Mouse (Mus musculus): Measurements from ENCODE around the gene Eml2. TPM values are rescaled to one million over a fixed set of nuclear protein-coding genes. Genes with fewer than 3 reads are reported as not detected.
A peak's percentile ranks its signal among the peaks of the same experiment; 100 is the strongest.

Gene Eml2
- total and polyA plus RNA-seq, 2 experiments from 2014 or later = 26.8 to 58.9 TPM

DNA sequence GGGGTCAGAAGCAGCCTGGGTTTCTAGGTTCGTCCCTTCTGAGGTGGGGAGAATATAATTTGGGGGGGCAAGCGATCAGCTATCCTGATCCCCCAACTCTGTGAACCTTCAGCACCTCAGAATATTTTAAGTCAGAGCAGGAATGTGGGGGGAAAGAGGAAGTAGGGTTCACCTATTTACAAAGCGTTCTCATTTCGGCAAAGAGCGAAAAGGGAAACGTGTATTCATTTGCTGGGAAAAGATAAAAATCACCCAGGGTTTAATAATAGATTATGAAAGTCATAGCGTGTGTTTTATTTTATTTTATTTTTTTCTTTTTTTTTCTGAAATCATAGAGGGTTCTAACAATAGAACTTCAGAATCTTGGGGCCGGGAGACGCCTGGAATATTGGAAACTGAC is 38.7 kb downstream of the Eml2 start:
- Histone ChIP-seq H3K27me3 (ENCODE audit: control insufficient read depth, insufficient read depth, low read length) (0 out of 2 replicates have a peak, but pooled peaks cover 3% of the 10 kb centered on the region), H3K9ac (replicated peaks; ENCODE audit: low read depth, low read length) (no peak overlapping the region), H3K27ac (ENCODE audit: low read depth) (no peak overlapping the region), H3K9me3 (replicated peaks; ENCODE audit: control insufficient read depth, low read length) (no peaks in the 10 kb centered on the region), H3K4me1 (ENCODE audit: control insufficient read depth, insufficient read depth) (0 out of 2 replicates have a peak, but pooled peaks cover 3% of the 10 kb centered on the region), H3K4me2 (ENCODE audit: low read depth, low read length) (peak overlapping the region; percentile 67; the same call in 1 of the 2 replicates), H3K36me3 (replicated peaks; ENCODE audit: control insufficient read depth, insufficient read depth, low read length) (no peaks in the 10 kb centered on the region), H3K4me3 (ENCODE audit: low read depth, low read length) (no peak overlapping the region)
- WGBS = 54% methylated on average over 9 of the region's 9 CpGs
- DNase-seq (ENCODE audit: low spot score) (no peak), ATAC-seq (ENCODE audit: insufficient read depth, low read depth) (no peak)
- TF ChIP-seq CTCF (IDR thresholded peaks at IDR 0.05; ENCODE audit: low read depth) (no peak), EP300 (IDR thresholded peaks at IDR 0.05; ENCODE audit: low read depth) (no peak)

DNA sequence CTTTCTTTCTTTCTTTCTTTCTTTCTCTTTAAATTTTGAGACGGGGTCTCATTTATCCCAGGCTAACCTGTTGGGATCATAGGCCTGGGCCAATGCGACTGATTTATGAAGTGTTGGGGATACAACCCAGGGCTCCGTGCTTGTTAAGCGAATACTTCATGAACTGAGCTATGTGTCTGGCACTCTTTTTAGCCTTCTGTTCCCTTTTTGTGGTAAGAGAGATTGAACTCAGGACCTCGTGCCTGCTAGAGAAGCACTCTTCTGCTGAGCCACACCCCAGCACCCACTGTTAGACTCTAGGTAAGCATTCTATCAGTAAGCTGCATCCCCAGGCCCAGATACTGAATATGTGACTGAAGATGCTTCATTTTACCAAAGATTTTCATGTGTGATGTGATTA is 41.3 kb downstream of the Eml2 start:
- Histone ChIP-seq H3K4me1 (ENCODE audit: control insufficient read depth, insufficient read depth) (no peaks in the 10 kb centered on the region), H3K27me3 (ENCODE audit: control insufficient read depth, insufficient read depth, low read length) (0 out of 2 replicates have a peak, but pooled peaks cover 3% of the 10 kb centered on the region), H3K9me3 (replicated peaks; ENCODE audit: control insufficient read depth, low read length) (no peaks in the 10 kb centered on the region), H3K4me3 (ENCODE audit: low read depth, low read length) (no peak overlapping the region), H3K4me2 (ENCODE audit: low read depth, low read length) (no peak overlapping the region), H3K27ac (ENCODE audit: low read depth) (no peak overlapping the region), H3K36me3 (replicated peaks; ENCODE audit: control insufficient read depth, insufficient read depth, low read length) (no peaks in the 10 kb centered on the region), H3K9ac (replicated peaks; ENCODE audit: low read depth, low read length) (no peak overlapping the region)
- WGBS = 51% methylated on average over 5 of the region's 5 CpGs
- DNase-seq (ENCODE audit: low spot score) = no peak
- no peak for TF ChIP-seq EP300 (IDR thresholded peaks at IDR 0.05; ENCODE audit: low read depth)
- no peak for TF ChIP-seq CTCF (IDR thresholded peaks at IDR 0.05; ENCODE audit: low read depth)
- ATAC-seq (ENCODE audit: insufficient read depth, low read depth) = no peak

DNA sequence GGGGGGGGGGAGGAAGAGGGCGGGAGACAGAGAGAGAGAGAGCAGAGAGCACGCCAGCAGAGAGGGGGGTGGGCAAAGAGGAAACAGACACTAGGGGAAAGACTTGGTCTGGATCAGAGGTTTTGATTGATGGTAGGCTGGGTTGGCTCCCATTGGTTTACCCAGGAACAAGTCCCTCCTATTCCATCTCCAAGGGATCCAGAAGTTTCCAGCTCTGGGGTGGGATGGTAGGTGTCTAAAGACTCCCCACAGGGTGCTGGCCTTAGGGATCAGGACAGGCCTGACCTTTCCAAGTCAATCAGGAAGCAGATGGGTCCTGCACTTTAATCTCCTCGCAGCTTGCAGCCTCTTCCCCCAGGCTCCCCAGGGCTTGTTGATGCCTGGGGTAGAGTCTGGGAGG is 41.7 kb downstream of the Eml2 start:
- no peaks in the 10 kb centered on the region for H3K4me1 ChIP-seq (ENCODE audit: control insufficient read depth, insufficient read depth)
- TF ChIP-seq CTCF (IDR thresholded peaks at IDR 0.05; ENCODE audit: low read depth) = no peak
- 0 out of 2 replicates have a peak, but pooled peaks have one; percentile 37 for TF ChIP-seq EP300 (IDR thresholded peaks at IDR 0.05; ENCODE audit: low read depth)
- no peaks in the 10 kb centered on the region for H3K9me3 ChIP-seq (replicated peaks; ENCODE audit: control insufficient read depth, low read length)
- peak; percentile 36 for DNase-seq (ENCODE audit: low spot score)
- H3K9ac ChIP-seq (replicated peaks; ENCODE audit: low read depth, low read length) = no peak overlapping the region
- no peak overlapping the region for H3K4me3 ChIP-seq (ENCODE audit: low read depth, low read length)
- 0% methylated on average over 3 of the region's 3 CpGs for WGBS
- H3K27me3 ChIP-seq (ENCODE audit: control insufficient read depth, insufficient read depth, low read length) = 0 out of 2 replicates have a peak, but pooled peaks cover 3% of the 10 kb centered on the region
- no peak overlapping the region for H3K27ac ChIP-seq (ENCODE audit: low read depth)
- H3K36me3 ChIP-seq (replicated peaks; ENCODE audit: control insufficient read depth, insufficient read depth, low read length) = 0 out of 2 replicates have a peak, but pooled peaks cover 4% of the 10 kb centered on the region
- H3K4me2 ChIP-seq (ENCODE audit: low read depth, low read length) = no peak overlapping the region
- peak; percentile 47 for ATAC-seq (ENCODE audit: insufficient read depth, low read depth)

- H3K27ac ChIP-seq (ENCODE audit: low read depth) = no peak overlapping the region
- peaks cover 11% of the 10 kb centered on the region; the same call in 1 of the 2 replicates for H3K36me3 ChIP-seq (replicated peaks; ENCODE audit: control insufficient read depth, insufficient read depth, low read length)
- TF ChIP-seq CTCF (IDR thresholded peaks at IDR 0.05; ENCODE audit: low read depth) (no peak), EP300 (IDR thresholded peaks at IDR 0.05; ENCODE audit: low read depth) (no peak)
- H3K9me3 ChIP-seq (replicated peaks; ENCODE audit: control insufficient read depth, low read length) = no peaks in the 10 kb centered on the region
- ATAC-seq (ENCODE audit: insufficient read depth, low read depth) = no peak
- 65% methylated on average over 3 of the region's 3 CpGs for WGBS
- no peak for DNase-seq (ENCODE audit: low spot score)
- no peak overlapping the region for H3K4me3 ChIP-seq (ENCODE audit: low read depth, low read length)
- H3K4me1 ChIP-seq (ENCODE audit: control insufficient read depth, insufficient read depth) = no peaks in the 10 kb centered on the region
- no peak overlapping the region for H3K9ac ChIP-seq (replicated peaks; ENCODE audit: low read depth, low read length)
- H3K27me3 ChIP-seq (ENCODE audit: control insufficient read depth, insufficient read depth, low read length) = 0 out of 2 replicates have a peak, but pooled peaks cover 3% of the 10 kb centered on the region
- H3K4me2 ChIP-seq (ENCODE audit: low read depth, low read length) = no peak overlapping the region
These were observed 43.8 kb downstream of the Eml2 start for GRCm38 (mm10) chr7:19220061-19220460.

DNA sequence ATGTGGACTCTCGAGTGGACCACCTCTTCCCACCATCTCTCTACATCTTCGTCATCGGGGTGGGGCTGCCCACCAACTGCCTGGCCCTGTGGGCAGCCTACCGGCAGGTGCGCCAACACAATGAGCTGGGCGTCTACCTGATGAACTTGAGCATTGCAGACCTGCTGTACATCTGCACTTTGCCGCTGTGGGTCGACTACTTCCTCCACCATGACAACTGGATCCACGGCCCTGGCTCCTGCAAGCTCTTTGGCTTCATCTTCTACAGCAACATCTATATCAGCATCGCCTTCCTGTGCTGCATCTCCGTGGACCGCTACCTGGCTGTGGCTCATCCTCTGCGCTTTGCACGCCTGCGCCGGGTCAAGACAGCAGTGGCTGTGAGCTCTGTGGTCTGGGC is 46.0 kb downstream of the Eml2 start:
- H3K9ac ChIP-seq (replicated peaks; ENCODE audit: low read depth, low read length) = no peak overlapping the region
- ATAC-seq (ENCODE audit: insufficient read depth, low read depth) (no peak), DNase-seq (ENCODE audit: low spot score) (no peak)
- H3K27ac ChIP-seq (ENCODE audit: low read depth) = no peak overlapping the region
- H3K9me3 ChIP-seq (replicated peaks; ENCODE audit: control insufficient read depth, low read length) = no peaks in the 10 kb centered on the region
- no peaks in the 10 kb centered on the region for H3K27me3 ChIP-seq (ENCODE audit: control insufficient read depth, insufficient read depth, low read length)
- peaks cover 18% of the 10 kb centered on the region for H3K36me3 ChIP-seq (replicated peaks; ENCODE audit: control insufficient read depth, insufficient read depth, low read length)
- H3K4me2 ChIP-seq (ENCODE audit: low read depth, low read length) = no peak overlapping the region
- peaks cover 6% of the 10 kb centered on the region for H3K4me1 ChIP-seq (ENCODE audit: control insufficient read depth, insufficient read depth)
- TF ChIP-seq CTCF (IDR thresholded peaks at IDR 0.05; ENCODE audit: low read depth) (no peak), EP300 (IDR thresholded peaks at IDR 0.05; ENCODE audit: low read depth) (no peak)
- no peak overlapping the region for H3K4me3 ChIP-seq (ENCODE audit: low read depth, low read length)
- 93% methylated on average over 16 of the region's 16 CpGs for WGBS

DNA sequence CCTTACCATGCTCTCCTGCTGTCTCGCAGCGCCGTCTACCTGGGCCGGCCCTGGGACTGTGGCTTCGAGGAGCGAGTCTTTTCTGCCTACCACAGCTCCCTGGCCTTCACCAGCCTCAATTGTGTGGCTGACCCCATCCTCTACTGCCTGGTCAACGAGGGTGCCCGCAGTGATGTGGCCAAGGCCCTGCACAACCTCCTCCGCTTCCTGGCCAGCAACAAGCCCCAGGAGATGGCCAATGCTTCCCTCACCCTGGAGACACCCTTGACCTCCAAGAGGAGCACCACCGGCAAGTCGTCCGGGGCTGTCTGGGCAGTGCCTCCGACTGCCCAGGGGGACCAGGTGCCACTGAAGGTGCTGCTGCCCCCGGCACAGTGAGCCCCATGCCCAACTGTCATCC is 46.7 kb downstream of the Eml2 start:
- no peak overlapping the region for H3K9ac ChIP-seq (replicated peaks; ENCODE audit: low read depth, low read length)
- DNase-seq (ENCODE audit: low spot score) (no peak), ATAC-seq (ENCODE audit: insufficient read depth, low read depth) (no peak)
- H3K4me2 ChIP-seq (ENCODE audit: low read depth, low read length) = no peak overlapping the region
- WGBS = 90% methylated on average over 14 of the region's 14 CpGs
- no peak overlapping the region for H3K27ac ChIP-seq (ENCODE audit: low read depth)
- no peaks in the 10 kb centered on the region for H3K9me3 ChIP-seq (replicated peaks; ENCODE audit: control insufficient read depth, low read length)
- H3K27me3 ChIP-seq (ENCODE audit: control insufficient read depth, insufficient read depth, low read length) = no peaks in the 10 kb centered on the region
- peaks cover 6% of the 10 kb centered on the region for H3K4me1 ChIP-seq (ENCODE audit: control insufficient read depth, insufficient read depth)
- no peak overlapping the region for H3K4me3 ChIP-seq (ENCODE audit: low read depth, low read length)
- TF ChIP-seq CTCF (IDR thresholded peaks at IDR 0.05; ENCODE audit: low read depth) (no peak), EP300 (IDR thresholded peaks at IDR 0.05; ENCODE audit: low read depth) (no peak)
- H3K36me3 ChIP-seq (replicated peaks; ENCODE audit: control insufficient read depth, insufficient read depth, low read length) = peaks cover 18% of the 10 kb centered on the region

Data from heart, postnatal 0 days (tissue).